Mouse (Mus musculus): Measurements from ENCODE around the gene Tbc1d5.

The Tbc1d5 gene

GRCm38 (mm10) chr17:51104294-51104693, 74.9 kb downstream of the Tbc1d5 start:
- DNase-seq (ENCODE audit: low spot score in 2 of 2): no peak

DNA sequence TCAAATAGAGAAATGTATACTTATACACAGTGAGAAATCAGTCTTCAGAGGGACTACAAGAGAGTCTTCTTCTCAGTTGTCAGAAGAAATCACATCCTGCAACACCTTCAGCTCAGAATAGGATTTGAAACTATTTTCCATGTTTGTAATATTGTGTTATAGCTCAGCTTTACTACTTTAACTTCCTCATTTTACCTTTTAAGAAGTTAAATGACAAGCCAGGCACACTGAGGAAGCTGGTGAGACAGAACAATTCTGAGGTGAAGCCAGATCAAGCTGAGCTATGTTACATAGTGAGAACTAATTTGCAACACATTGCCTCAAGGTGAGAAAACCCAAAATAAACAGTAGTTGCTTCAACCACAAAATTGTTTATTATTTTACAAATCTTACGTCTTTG, 135.3 kb downstream of the Tbc1d5 start:
- DNase-seq (ENCODE audit: low spot score in 2 of 2): no peak

- no peak for DNase-seq (ENCODE audit: low spot score in 2 of 2)
Observed at GRCm38 (mm10) chr17:51040861-51041260, 138.3 kb downstream of the Tbc1d5 start.

- DNase-seq (ENCODE audit: low spot score in 2 of 2): no peak
Observed at GRCm38 (mm10) chr17:51023227-51023626, 155.9 kb downstream of the Tbc1d5 start.

GRCm38 (mm10) chr17:51016384-51016783, 162.8 kb downstream of the Tbc1d5 start:
- DNase-seq (ENCODE audit: low spot score in 2 of 2): no peak

- no peak for DNase-seq (ENCODE audit: low spot score in 2 of 2)
Observed at GRCm38 (mm10) chr17:51013908-51014307, 165.2 kb downstream of the Tbc1d5 start.

GRCm38 (mm10) chr17:51003179-51003578, 176.0 kb downstream of the Tbc1d5 start:
- no peak for DNase-seq (ENCODE audit: low spot score in 2 of 2)

GRCm38 (mm10) chr17:50998216-50998615, 180.9 kb downstream of the Tbc1d5 start:
- no peak for DNase-seq (ENCODE audit: low spot score in 2 of 2)

GRCm38 (mm10) chr17:50993294-50993993, 185.7 kb downstream of the Tbc1d5 start:
- DNase-seq (ENCODE audit: low spot score in 2 of 2): no peak

DNA sequence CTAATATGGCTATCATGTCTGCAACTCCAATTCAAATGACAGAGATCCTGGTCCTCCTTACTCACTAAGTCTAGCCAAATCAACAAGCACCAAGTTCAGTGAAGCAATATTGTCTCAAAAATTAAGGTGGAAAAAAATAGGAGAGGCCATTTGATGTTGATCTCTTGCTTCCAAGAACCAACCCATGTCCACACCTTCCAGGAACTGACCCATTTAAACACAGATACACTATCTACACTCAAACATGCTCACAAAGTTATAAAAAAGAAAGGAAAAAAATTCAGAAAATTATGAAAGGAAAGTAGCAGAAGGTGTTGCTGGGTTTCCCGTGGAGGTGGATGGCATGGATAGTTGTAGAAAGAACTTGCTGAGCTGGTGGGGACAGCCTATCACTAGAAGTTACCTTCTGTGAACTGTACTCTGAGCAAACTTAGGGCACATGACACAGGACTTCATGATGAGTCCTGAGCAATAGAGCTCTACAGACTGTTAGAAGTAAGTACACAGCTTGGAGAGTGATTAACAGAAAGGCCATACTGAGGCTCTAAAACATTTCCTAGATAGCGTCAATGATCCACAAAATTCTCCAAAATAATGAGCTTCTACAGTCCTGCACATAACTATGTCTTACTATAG, 188.3 kb downstream of the Tbc1d5 start:
- no peak for DNase-seq (ENCODE audit: low spot score in 2 of 2)

DNA sequence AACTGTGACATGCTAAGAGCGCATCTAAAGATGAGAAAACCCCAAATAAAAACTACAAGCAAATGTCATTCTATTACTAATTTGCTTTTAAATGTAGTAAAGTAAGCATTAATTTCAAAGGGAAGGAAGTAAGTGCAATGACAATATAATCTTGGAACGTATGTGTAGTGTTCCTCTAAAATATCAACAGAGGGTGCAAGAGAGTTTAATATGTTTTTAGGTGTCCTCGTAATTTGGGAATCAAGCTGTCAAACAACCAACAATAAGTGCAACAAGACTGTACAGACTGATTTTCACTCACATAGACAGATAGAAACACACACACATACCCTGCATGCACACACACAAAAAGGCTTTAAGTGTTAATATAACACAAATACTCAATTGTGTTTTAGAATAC, 191.2 kb downstream of the Tbc1d5 start:
- no peak for DNase-seq (ENCODE audit: low spot score in 2 of 2)

DNA sequence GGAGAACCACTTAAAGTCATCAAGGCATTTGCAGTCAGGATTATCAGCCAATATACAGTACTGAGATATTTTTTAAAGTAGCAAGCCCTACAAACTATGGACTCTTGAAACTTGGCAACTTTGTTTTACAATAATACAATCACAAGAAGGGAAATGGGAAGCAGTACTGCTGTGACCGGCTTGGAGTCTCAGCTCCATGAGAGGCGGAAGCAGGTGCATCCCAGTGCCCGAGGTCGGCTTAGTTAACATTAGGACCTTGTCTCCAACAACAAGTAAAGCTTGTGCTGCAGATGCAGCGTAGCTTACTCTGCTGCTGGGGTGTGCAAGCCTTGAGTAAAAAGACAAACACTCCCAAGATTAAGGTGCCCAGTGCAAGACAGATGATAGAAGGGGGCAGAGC, 197.2 kb downstream of the Tbc1d5 start:
- no peak for DNase-seq (ENCODE audit: low spot score in 2 of 2)

DNA sequence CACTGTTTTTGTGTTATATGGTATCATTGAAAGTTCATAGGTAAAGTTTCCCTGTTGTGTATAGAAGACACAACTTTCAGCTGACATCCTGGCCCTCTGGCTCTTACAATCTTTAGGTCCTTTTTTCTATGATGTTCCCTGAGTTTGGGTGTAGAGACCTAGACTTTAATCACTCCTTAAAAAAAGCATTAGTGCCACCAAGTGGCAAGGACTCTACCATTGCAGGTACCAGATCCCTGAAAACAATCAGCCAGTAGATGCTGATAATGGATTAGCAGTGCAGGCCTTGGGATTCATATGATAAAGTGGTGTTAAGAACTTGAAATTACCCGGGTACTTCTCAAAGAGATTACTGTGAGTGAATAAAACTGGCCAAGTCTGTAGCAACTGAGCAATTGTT, 207.0 kb downstream of the Tbc1d5 start:
- no peak for DNase-seq (ENCODE audit: low spot score in 2 of 2)

DNA sequence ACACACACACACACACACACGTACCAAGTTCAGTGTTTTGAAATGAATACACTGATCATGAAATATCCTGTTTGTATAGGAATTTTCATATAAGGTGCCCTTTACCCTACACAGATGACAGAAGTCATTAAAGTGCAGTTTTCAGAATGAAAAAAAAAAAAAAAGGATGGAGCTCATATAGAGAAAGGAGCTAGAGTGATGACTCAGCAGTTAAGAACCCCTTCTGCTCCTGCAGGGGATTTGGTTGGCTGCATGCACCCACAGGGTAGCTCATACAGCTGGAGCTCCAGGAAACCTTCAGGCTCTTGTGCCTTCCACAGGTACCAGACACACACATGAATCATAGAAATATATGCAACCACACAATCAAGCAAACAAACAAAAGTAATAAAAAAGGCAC, 213.0 kb downstream of the Tbc1d5 start:
- DNase-seq (ENCODE audit: low spot score in 2 of 2): no peak

GRCm38 (mm10) chr17:50954313-50954712, 224.8 kb downstream of the Tbc1d5 start:
- DNase-seq (ENCODE audit: low spot score in 2 of 2): no peak

DNA sequence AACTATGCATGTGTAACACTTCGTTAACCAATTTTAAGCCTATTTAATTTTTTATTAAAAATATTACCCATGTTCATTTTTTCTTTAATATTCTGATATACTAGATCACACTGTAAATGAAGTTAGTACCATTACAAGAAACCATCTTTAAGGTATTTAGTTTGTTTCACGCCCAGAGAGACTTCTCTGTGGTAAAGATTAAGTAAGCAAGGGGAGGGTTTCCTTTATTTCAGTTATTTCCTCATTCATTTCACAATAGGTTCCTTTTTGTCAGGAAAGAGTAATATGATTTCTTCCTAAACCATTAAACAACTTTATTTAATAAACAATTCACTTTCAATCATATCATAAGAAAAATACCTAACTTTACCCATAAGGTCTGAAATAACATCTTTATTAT, 256.8 kb downstream of the Tbc1d5 start:
- DNase-seq (ENCODE audit: low spot score in 2 of 2): no peak

DNA sequence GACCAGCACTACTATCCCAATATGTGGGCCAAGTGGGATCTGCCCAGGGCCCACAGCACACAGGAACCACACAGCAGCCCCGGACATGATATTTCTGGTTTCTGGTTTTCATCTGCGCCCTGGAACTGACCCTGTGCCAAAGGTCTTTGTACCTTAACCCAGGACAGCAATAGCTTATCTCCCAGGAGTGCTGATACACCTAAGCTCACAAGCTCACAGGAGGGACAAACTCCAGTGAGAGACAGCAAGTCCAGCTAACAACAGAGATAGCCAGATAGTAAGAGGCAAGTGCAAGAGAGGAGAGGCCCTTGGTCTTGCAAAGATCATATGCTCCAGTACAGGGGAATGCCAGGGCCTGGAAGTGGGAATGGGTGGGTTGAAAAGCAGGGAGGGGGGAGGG, 263.9 kb downstream of the Tbc1d5 start:
- DNase-seq (ENCODE audit: low spot score in 2 of 2): no peak

- no peak for DNase-seq (ENCODE audit: low spot score in 2 of 2)
Observed at GRCm38 (mm10) chr17:50908568-50909335, 270.4 kb downstream of the Tbc1d5 start.

- DNase-seq (ENCODE audit: low spot score in 2 of 2): no peak
Observed at GRCm38 (mm10) chr17:50908160-50908559, 271.0 kb downstream of the Tbc1d5 start.

GRCm38 (mm10) chr17:50906630-50907029, 272.5 kb downstream of the Tbc1d5 start:
- no peak for DNase-seq (ENCODE audit: low spot score in 2 of 2)

- no peak for DNase-seq (ENCODE audit: low spot score in 2 of 2)
Observed at GRCm38 (mm10) chr17:50904463-50904862, 274.7 kb downstream of the Tbc1d5 start.

GRCm38 (mm10) chr17:50897867-50898266, 281.3 kb downstream of the Tbc1d5 start:
- no peak for DNase-seq (ENCODE audit: low spot score in 2 of 2)

DNA sequence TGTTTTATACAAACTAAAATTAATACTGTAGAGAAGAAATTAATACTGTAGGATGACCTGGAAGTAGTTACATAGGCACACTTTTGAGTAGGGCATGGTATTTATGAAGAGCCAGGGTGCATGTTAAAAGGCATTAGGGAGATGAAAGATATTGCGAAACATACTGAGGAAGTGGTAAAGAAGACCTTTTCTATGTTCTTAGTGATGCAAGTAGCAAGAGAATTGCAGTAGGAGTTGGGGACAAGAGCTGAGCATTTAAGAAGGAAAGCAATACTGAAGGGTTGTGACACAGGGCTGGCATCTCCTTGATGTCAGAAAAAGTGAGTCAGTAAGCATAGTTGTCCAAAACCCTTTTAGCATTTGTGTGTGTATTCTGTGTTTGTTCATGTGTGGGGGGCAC, 289.7 kb downstream of the Tbc1d5 start:
- DNase-seq (ENCODE audit: low spot score in 2 of 2): no peak
